Mouse (Mus musculus) forebrain, embryonic 13.5 days (tissue): ENCODE data around the gene Cep95. TPM values are rescaled to one million over a fixed set of nuclear protein-coding genes. Genes with fewer than 3 reads are reported as not detected.

Source experiments
- ATAC-seq: fragments of 200-750 bp; cut with Nextera tagmentation; 2 replicates; pipeline ENCODE4 v1.8.0; 2017
- H3K27ac ChIP-seq: fragments of 300-500 bp; sonication (generic); 2 replicates; pipeline ENCODE4 v1.5.1; 2015; ENCODE audit warnings: inconsistent platforms, mild to moderate bottlenecking, moderate library complexity
- H3K27me3 ChIP-seq: fragments of 300-500 bp; sonication (generic); 2 replicates; pipeline ENCODE4 v1.6.1; 2015; ENCODE audit warnings: mild to moderate bottlenecking, inconsistent platforms
- H3K36me3 ChIP-seq: fragments of 300-500 bp; sonication (generic); 2 replicates; pipeline ENCODE4 v1.6.1; 2015; ENCODE audit warnings: mild to moderate bottlenecking, inconsistent platforms; ENCODE audit not compliant: poor library complexity, severe bottlenecking
- H3K4me1 ChIP-seq: fragments of 300-500 bp; sonication (generic); 2 replicates; pipeline ENCODE4 v1.6.1; 2015; ENCODE audit warnings: inconsistent platforms
- H3K4me2 ChIP-seq: fragments of 300-500 bp; sonication (generic); 2 replicates; pipeline ENCODE4 v1.6.1; 2015; ENCODE audit warnings: inconsistent platforms, mild to moderate bottlenecking, moderate library complexity
- H3K4me3 ChIP-seq: fragments of 300-500 bp; sonication (generic); 2 replicates; pipeline ENCODE4 v1.5.1; 2015; ENCODE audit warnings: mild to moderate bottlenecking, inconsistent platforms
- H3K9ac ChIP-seq: fragments of 300-500 bp; sonication (generic); 2 replicates; pipeline ENCODE4 v1.6.1; 2015; ENCODE audit warnings: mild to moderate bottlenecking, inconsistent platforms
- H3K9me3 ChIP-seq: fragments of 300-500 bp; sonication (generic); replicated peaks from 2 replicates; pipeline ENCODE4 v1.6.1; 2016; ENCODE audit warnings: inconsistent platforms
- WGBS: fragments of 180-500 bp; shearing (Covaris S2); methylation state at CpG from one replicate; pipeline ENCODE4 v1.1.7; 2015; 5-methylcytosine and 5-hydroxymethylcytosine counted together
- polyA plus RNA-seq: library from polyadenylated mRNA; unstranded; fragments of >200 nt; fragmentation: Nextera tagmentation; extraction: Ambion mirVana; gene quantifications from 2 replicates; pipeline ENCODE4 v1.2.1, GENCODE M21; 2015

The Cep95 gene
- polyA plus RNA-seq, 1 experiment from 2014 or later = 19.5 TPM

DNA sequence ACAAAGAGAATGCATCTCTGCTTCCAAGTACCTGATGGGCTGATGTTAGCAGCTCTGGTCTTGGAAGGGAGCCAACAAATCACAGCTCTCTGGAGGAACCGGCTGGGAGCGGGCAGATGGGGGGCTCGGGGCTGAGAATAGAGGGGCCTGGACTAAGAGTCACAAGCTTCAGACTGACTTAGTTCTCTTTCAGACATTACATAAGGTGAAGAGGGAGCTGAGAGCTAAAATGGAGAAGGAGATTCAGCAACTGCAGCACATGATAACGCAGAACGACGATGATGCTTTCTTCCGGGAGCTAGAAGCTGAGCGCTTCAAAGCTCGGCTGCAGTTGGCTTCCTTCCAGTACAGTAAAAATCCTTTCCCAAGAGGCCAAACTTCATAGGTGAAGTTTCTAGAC lies 29.3 kb downstream of the Cep95 start:
- Histone ChIP-seq H3K4me3 (no peak overlapping the region), H3K4me2 (peak overlapping the region; percentile 33), H3K9ac (no peak overlapping the region; the same call in 1 of the 2 replicates), H3K9me3 (no peaks in the 10 kb centered on the region), H3K27me3 (no peaks in the 10 kb centered on the region), H3K27ac (peak overlapping the region; percentile 57), H3K36me3 (peaks cover 78% of the 10 kb centered on the region), H3K4me1 (peaks cover 32% of the 10 kb centered on the region)
- WGBS = 42% methylated on average over 9 of the region's 9 CpGs
- peak; percentile 85 for ATAC-seq

DNA sequence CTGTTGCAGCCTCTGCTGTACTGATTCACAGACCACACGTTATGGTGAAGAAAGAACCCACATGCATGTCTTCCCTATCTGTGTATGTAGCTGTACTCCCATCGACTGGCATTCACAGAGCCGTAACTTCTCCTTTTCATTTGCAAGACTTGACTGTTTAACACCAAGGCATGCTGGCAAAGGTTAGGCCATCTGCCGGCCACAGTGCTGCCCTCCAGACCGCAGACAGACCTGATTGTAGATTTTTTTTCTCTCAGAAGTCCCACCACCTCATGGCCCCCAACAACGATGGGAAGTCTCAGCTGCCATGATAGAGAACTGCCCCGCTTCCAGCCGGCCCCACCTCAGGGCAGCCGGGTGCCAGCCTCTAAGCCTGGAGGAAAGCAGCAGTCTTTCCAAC lies 30.5 kb downstream of the Cep95 start:
- ATAC-seq = no peak
- H3K4me1 ChIP-seq = peaks cover 32% of the 10 kb centered on the region
- H3K9me3 ChIP-seq = no peaks in the 10 kb centered on the region
- H3K4me2 ChIP-seq = no peak overlapping the region
- peaks cover 75% of the 10 kb centered on the region for H3K36me3 ChIP-seq
- H3K27me3 ChIP-seq = no peaks in the 10 kb centered on the region
- H3K9ac ChIP-seq = no peak overlapping the region
- no peak overlapping the region for H3K4me3 ChIP-seq
- 86% methylated on average over 9 of the region's 9 CpGs for WGBS
- peak overlapping the region; percentile 4; the same call in 1 of the 2 replicates for H3K27ac ChIP-seq

DNA sequence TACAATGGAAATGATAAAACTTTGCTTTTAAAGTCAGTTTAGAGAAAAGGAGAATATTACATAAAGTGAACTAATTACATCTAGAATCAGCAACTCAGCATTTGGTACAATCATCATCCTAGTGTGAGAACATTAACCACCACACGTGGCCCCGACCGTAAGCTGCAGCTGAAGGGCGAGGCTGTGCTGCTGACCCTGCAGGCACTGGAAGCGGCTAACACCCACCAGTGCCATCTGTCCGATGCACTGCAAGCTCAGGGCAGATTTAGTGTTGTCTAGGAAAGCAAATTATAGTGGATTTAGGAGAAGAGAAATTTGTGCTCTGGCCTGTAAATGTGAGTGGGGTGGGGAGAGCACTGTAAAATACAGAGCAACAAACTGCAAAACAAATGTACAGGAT lies 31.2 kb downstream of the Cep95 start:
- Histone ChIP-seq H3K9me3 (no peaks in the 10 kb centered on the region), H3K4me3 (no peak overlapping the region), H3K36me3 (peaks cover 72% of the 10 kb centered on the region), H3K9ac (no peak overlapping the region), H3K4me1 (peaks cover 32% of the 10 kb centered on the region), H3K27ac (no peak overlapping the region), H3K27me3 (no peaks in the 10 kb centered on the region), H3K4me2 (no peak overlapping the region)
- 80% methylated on average over 6 of the region's 6 CpGs for WGBS
- ATAC-seq = no peak

DNA sequence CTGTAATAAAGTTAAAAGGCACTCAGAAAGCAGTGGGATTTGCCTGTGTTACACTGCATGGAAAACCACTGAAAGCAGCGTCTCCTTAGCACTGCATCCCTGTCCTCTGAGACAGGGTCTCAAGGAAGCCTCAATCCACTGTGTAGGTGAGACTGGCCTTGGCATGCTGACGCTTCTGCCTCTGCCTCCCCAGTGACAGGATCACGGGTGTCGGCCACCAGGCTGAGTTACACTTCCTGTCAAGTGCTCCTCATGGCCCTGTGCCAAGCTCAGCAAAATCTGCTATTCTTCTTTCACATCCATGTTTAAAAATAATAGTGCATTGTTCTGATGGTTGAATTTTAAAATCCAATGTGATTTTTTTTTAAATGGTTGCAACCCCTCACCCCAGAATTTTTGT lies 31.9 kb downstream of the Cep95 start:
- 65% methylated on average over 4 of the region's 4 CpGs for WGBS
- Histone ChIP-seq H3K9me3 (no peaks in the 10 kb centered on the region), H3K27ac (no peak overlapping the region; the same call in 1 of the 2 replicates), H3K4me1 (peaks cover 32% of the 10 kb centered on the region), H3K36me3 (peaks cover 71% of the 10 kb centered on the region), H3K27me3 (no peaks in the 10 kb centered on the region), H3K4me3 (no peak overlapping the region), H3K4me2 (no peak overlapping the region), H3K9ac (no peak overlapping the region)
- ATAC-seq = no peak

GRCm38 (mm10) chr11:106821397-106821796 lies 32.3 kb downstream of the Cep95 start:
- no peak overlapping the region for H3K27ac ChIP-seq
- 91% methylated on average over 6 of the region's 6 CpGs for WGBS
- H3K4me3 ChIP-seq = no peak overlapping the region
- peaks cover 71% of the 10 kb centered on the region for H3K36me3 ChIP-seq
- peaks cover 32% of the 10 kb centered on the region for H3K4me1 ChIP-seq
- no peak overlapping the region for H3K9ac ChIP-seq
- no peak overlapping the region for H3K4me2 ChIP-seq
- no peaks in the 10 kb centered on the region for H3K27me3 ChIP-seq
- ATAC-seq = no peak
- H3K9me3 ChIP-seq = no peaks in the 10 kb centered on the region

DNA sequence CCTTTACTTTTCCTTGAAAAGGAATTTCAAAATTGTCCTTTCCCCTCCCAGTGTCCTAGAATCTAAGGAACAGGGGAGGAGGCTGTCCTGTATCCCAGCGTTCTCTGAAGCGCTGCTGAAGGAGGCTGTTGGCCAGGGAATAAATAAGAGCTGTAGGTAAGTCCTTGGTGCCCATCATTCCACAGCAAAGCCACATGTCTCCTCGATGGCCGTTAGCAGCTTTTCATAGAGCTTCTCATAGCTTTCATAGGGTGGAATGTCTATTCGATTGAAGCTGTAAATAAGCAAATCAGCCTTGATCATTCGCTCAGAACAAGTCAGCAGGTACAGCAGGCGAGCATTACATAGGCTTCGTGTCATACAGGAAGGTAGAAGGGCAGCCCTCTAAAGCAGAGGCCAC lies 33.4 kb downstream of the Cep95 start:
- no peak overlapping the region for H3K4me3 ChIP-seq
- no peak overlapping the region for H3K4me2 ChIP-seq
- H3K36me3 ChIP-seq = peaks cover 67% of the 10 kb centered on the region
- WGBS = 91% methylated on average over 8 of the region's 8 CpGs
- H3K4me1 ChIP-seq = peaks cover 28% of the 10 kb centered on the region
- H3K27ac ChIP-seq = no peak overlapping the region
- no peak overlapping the region for H3K9ac ChIP-seq
- H3K27me3 ChIP-seq = no peaks in the 10 kb centered on the region
- no peaks in the 10 kb centered on the region for H3K9me3 ChIP-seq
- no peak for ATAC-seq

- ATAC-seq = no peak
- Histone ChIP-seq H3K27ac (no peak overlapping the region; the same call in 1 of the 2 replicates), H3K9ac (no peak overlapping the region), H3K9me3 (no peaks in the 10 kb centered on the region), H3K4me1 (peaks cover 24% of the 10 kb centered on the region), H3K27me3 (no peaks in the 10 kb centered on the region), H3K4me3 (no peak overlapping the region), H3K36me3 (peaks cover 68% of the 10 kb centered on the region), H3K4me2 (no peak overlapping the region)
- WGBS = 81% methylated on average over 5 of the region's 5 CpGs
Measured at GRCm38 (mm10) chr11:106822911-106823310, 33.9 kb downstream of the Cep95 start.

- 93% methylated on average over 8 of the region's 8 CpGs for WGBS
Measured at GRCm38 (mm10) chr11:106823741-106824140, 34.7 kb downstream of the Cep95 start.

GRCm38 (mm10) chr11:106824403-106824802 lies 35.4 kb downstream of the Cep95 start:
- H3K36me3 ChIP-seq = peaks cover 75% of the 10 kb centered on the region
- no peak for ATAC-seq

More at GRCm38 (mm10) chr11:106823741-106824140, 34.7 kb downstream of the Cep95 start:
- Histone ChIP-seq H3K4me3 (no peak overlapping the region), H3K9me3 (no peaks in the 10 kb centered on the region), H3K4me2 (no peak overlapping the region), H3K27ac (no peak overlapping the region), H3K36me3 (peaks cover 76% of the 10 kb centered on the region), H3K9ac (no peak overlapping the region), H3K27me3 (no peaks in the 10 kb centered on the region), H3K4me1 (peaks cover 15% of the 10 kb centered on the region)
- ATAC-seq = no peak

GRCm38 (mm10) chr11:106828079-106828478 lies 39.0 kb downstream of the Cep95 start:
- Histone ChIP-seq H3K4me2 (no peak overlapping the region), H3K36me3 (peaks cover 75% of the 10 kb centered on the region), H3K9me3 (no peaks in the 10 kb centered on the region), H3K4me3 (no peak overlapping the region), H3K4me1 (no peaks in the 10 kb centered on the region), H3K27me3 (no peaks in the 10 kb centered on the region), H3K27ac (no peak overlapping the region), H3K9ac (no peak overlapping the region)
- WGBS = 94% methylated on average over 7 of the region's 7 CpGs
- ATAC-seq = no peak

More at GRCm38 (mm10) chr11:106824403-106824802, 35.4 kb downstream of the Cep95 start:
- H3K27ac ChIP-seq = no peak overlapping the region
- 96% methylated on average over 10 of the region's 10 CpGs for WGBS
- H3K9me3 ChIP-seq = no peaks in the 10 kb centered on the region
- no peaks in the 10 kb centered on the region for H3K27me3 ChIP-seq
- no peak overlapping the region for H3K4me3 ChIP-seq
- no peak overlapping the region for H3K4me2 ChIP-seq
- no peak overlapping the region for H3K9ac ChIP-seq
- H3K4me1 ChIP-seq = peaks cover 9% of the 10 kb centered on the region

GRCm38 (mm10) chr11:106842002-106842401 lies 53.0 kb downstream of the Cep95 start:
- Histone ChIP-seq H3K27me3 (no peaks in the 10 kb centered on the region), H3K27ac (no peak overlapping the region), H3K36me3 (peaks cover 70% of the 10 kb centered on the region), H3K4me2 (no peak overlapping the region), H3K4me3 (no peak overlapping the region), H3K4me1 (no peaks in the 10 kb centered on the region), H3K9ac (no peak overlapping the region), H3K9me3 (no peaks in the 10 kb centered on the region)
- 93% methylated on average over 3 of the region's 3 CpGs for WGBS
- ATAC-seq = no peak

DNA sequence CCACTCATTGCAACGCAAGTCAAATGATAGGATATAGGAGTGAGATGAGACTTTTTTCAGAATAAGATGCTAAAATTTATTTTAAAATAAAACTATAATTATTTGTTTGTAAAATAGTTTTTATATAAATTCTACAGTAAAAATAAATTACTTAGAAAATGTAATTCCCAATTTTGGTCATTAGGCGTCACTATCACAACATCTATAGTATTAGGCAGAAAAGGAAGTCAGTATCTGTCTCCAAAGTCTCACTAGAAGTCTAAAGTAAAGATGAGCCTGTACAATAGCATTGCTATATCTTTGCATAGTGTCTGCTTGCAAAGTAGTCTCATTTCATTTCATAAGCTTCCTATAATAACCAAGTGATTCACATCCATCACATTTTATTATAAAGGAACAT lies 62.4 kb downstream of the Cep95 start:
- Histone ChIP-seq H3K27me3 (no peaks in the 10 kb centered on the region), H3K9me3 (no peaks in the 10 kb centered on the region), H3K9ac (no peak overlapping the region), H3K4me3 (no peak overlapping the region), H3K4me1 (no peaks in the 10 kb centered on the region), H3K27ac (no peak overlapping the region), H3K4me2 (no peak overlapping the region), H3K36me3 (peaks cover 54% of the 10 kb centered on the region)
- no peak for ATAC-seq
- WGBS = 58% methylated on average over 2 of the region's 2 CpGs
